Mouse (Mus musculus): ENCODE measurements around the gene Klhl2. TPM values are rescaled to one million over a fixed set of nuclear protein-coding genes. Genes with fewer than 3 reads are reported as not detected.

Gene Klhl2
- total RNA-seq (2021), result 100 to 1,000 TPM; 324 to 340 TPM
- long read RNA-seq, transcript Klhl2-201 (15 exons, 3,412 nt), result major isoform, 565 of 673 reads
- long read RNA-seq, partial matches to known transcripts, result 17 of 673 reads
- long read RNA-seq, other reads (novel, unspliced or antisense), result 91 of 673 reads

- DNase-seq (ENCODE audit: low spot score in 2 of 2), result peak; percentile 63 to 82
These were observed at the start of gene Klhl2 for GRCm38 (mm10) chr8:64849897-64850541. Klhl2 (minus strand) TSS chr8:64850017.

GRCm38 (mm10) chr8:64898710-64899109 is 48.9 kb upstream of the Klhl2 start:
- no peak for DNase-seq (ENCODE audit: low spot score in 2 of 2)

GRCm38 (mm10) chr8:64896731-64897130 is 46.9 kb upstream of the Klhl2 start:
- DNase-seq (ENCODE audit: low spot score in 2 of 2), result no peak

- DNase-seq (ENCODE audit: low spot score in 2 of 2), result peak in 1 of 2 experiments; percentile 67
These were observed 30.9 kb upstream of the Klhl2 start for GRCm38 (mm10) chr8:64880619-64881200.

GRCm38 (mm10) chr8:64877630-64878312 is 28.0 kb upstream of the Klhl2 start:
- DNase-seq (ENCODE audit: low spot score in 2 of 2), result no peak

- peak in 1 of 2 experiments; percentile 62 for DNase-seq (ENCODE audit: low spot score in 2 of 2)
These were observed 21.8 kb upstream of the Klhl2 start for GRCm38 (mm10) chr8:64871469-64872165.

- DNase-seq (ENCODE audit: low spot score in 2 of 2), result no peak
These were observed 20.4 kb upstream of the Klhl2 start for GRCm38 (mm10) chr8:64870218-64870617.

- DNase-seq (ENCODE audit: low spot score in 2 of 2), result peak in 1 of 2 experiments; percentile 56
These were observed 523 bp downstream of the Klhl2 start for GRCm38 (mm10) chr8:64849091-64849896.

GRCm38 (mm10) chr8:64848245-64848785 is 1.5 kb downstream of the Klhl2 start:
- peak in 1 of 2 experiments; percentile 64 for DNase-seq (ENCODE audit: low spot score in 2 of 2)

- DNase-seq (ENCODE audit: low spot score in 2 of 2), result no peak
These were observed 2.2 kb downstream of the Klhl2 start for GRCm38 (mm10) chr8:64847650-64848049.

- DNase-seq (ENCODE audit: low spot score in 2 of 2), result no peak
These were observed 2.6 kb downstream of the Klhl2 start for GRCm38 (mm10) chr8:64847241-64847640.

- no peak for DNase-seq (ENCODE audit: low spot score in 2 of 2)
These were observed 4.5 kb downstream of the Klhl2 start for GRCm38 (mm10) chr8:64845314-64845713.

- no peak for DNase-seq (ENCODE audit: low spot score in 2 of 2)
These were observed 5.8 kb downstream of the Klhl2 start for GRCm38 (mm10) chr8:64844043-64844481.

- DNase-seq (ENCODE audit: low spot score in 2 of 2), result peak; percentile 35 to 79
These were observed 6.6 kb downstream of the Klhl2 start for GRCm38 (mm10) chr8:64843168-64843567.

GRCm38 (mm10) chr8:64841747-64842406 is 7.9 kb downstream of the Klhl2 start:
- peak; percentile 82 to 89 for DNase-seq (ENCODE audit: low spot score in 2 of 2)

GRCm38 (mm10) chr8:64839628-64840027 is 10.2 kb downstream of the Klhl2 start:
- DNase-seq (ENCODE audit: low spot score in 2 of 2), result no peak

- DNase-seq (ENCODE audit: low spot score in 2 of 2), result no peak
These were observed 14.2 kb downstream of the Klhl2 start for GRCm38 (mm10) chr8:64835475-64836122.

GRCm38 (mm10) chr8:64834071-64834877 is 15.5 kb downstream of the Klhl2 start:
- DNase-seq (ENCODE audit: low spot score in 2 of 2), result no peak

Measured in layer of hippocampus, adult 18-20 months (tissue).